Mouse (Mus musculus): Measurements from ENCODE around the gene Aff4.
"Not testable (repeated sequence)": the region's sequence is repeated elsewhere in the genome, so short reads cannot be mapped to it uniquely, and the experiment has no call there.

Gene Aff4

GRCm38 (mm10) chr11:53336924-53337323, 13.7 kb upstream of the Aff4 start:
- intact Hi-C loops (cut with DNase I), result no loop called here

GRCm38 (mm10) chr11:53337684-53338083, 12.9 kb upstream of the Aff4 start:
- intact Hi-C loops (cut with DNase I), result no loop called here

GRCm38 (mm10) chr11:53341019-53341418, 9.6 kb upstream of the Aff4 start:
- intact Hi-C loops (cut with DNase I), result not testable (repeated sequence)

- intact Hi-C loops (cut with DNase I), result no loop called here
Observed at GRCm38 (mm10) chr11:53342711-53343110, 7.9 kb upstream of the Aff4 start.

- intact Hi-C loops (cut with DNase I), result no loop called here
Observed at GRCm38 (mm10) chr11:53345328-53345727, 5.3 kb upstream of the Aff4 start.

GRCm38 (mm10) chr11:53345738-53346137, 4.9 kb upstream of the Aff4 start:
- intact Hi-C loops (cut with DNase I), result no loop called here

- intact Hi-C loops (cut with DNase I), result loop anchor here (5.0 kb wide), 1 partner anchor 54 kb away; no protein-coding TSS in a partner anchor
Observed at GRCm38 (mm10) chr11:53351224-53351942, 750 bp downstream of the Aff4 start.

GRCm38 (mm10) chr11:53351943-53352590, 1.4 kb downstream of the Aff4 start:
- intact Hi-C loops (cut with DNase I), result loop anchor here (5.0 kb wide), 1 partner anchor 55 kb away; no protein-coding TSS in a partner anchor

GRCm38 (mm10) chr11:53358504-53359155, 8.0 kb downstream of the Aff4 start:
- intact Hi-C loops (cut with DNase I), result no loop called here

- intact Hi-C loops (cut with DNase I), result loop anchor here (5.0 kb wide), 1 partner anchor 70 kb away; no protein-coding TSS in a partner anchor
Observed at GRCm38 (mm10) chr11:53367032-53367431, 16.4 kb downstream of the Aff4 start.

GRCm38 (mm10) chr11:53378918-53379317, 28.3 kb downstream of the Aff4 start:
- intact Hi-C loops (cut with DNase I), result no loop called here

GRCm38 (mm10) chr11:53383758-53384428, 33.3 kb downstream of the Aff4 start:
- intact Hi-C loops (cut with DNase I), result no loop called here

GRCm38 (mm10) chr11:53393856-53394255, 43.2 kb downstream of the Aff4 start:
- intact Hi-C loops (cut with DNase I), result no loop called here

- intact Hi-C loops (cut with DNase I), result no loop called here
Observed at GRCm38 (mm10) chr11:53403638-53404037, 53.0 kb downstream of the Aff4 start.

- intact Hi-C loops (cut with DNase I), result loop anchor here (10.0 kb wide), 1 partner anchor 53 kb away; no protein-coding TSS in a partner anchor
Observed at GRCm38 (mm10) chr11:53411738-53412137, 61.1 kb downstream of the Aff4 start.

GRCm38 (mm10) chr11:53413871-53414270, 63.2 kb downstream of the Aff4 start:
- intact Hi-C loops (cut with DNase I), result loop anchor here (10.0 kb wide), 1 partner anchor 51 kb away; no protein-coding TSS in a partner anchor

- intact Hi-C loops (cut with DNase I), result loop anchor here (10.0 kb wide), 1 partner anchor 47 kb away; no protein-coding TSS in a partner anchor
Observed at GRCm38 (mm10) chr11:53418048-53418447, 67.4 kb downstream of the Aff4 start.

- intact Hi-C loops (cut with DNase I), result no loop called here
Observed at GRCm38 (mm10) chr11:53423036-53423435, 72.4 kb downstream of the Aff4 start, which contains the start of gene Leap2. Gene Leap2 (minus strand): TSS chr11:53423170.

GRCm38 (mm10) chr11:53424826-53425225, 74.2 kb downstream of the Aff4 start:
- intact Hi-C loops (cut with DNase I), result no loop called here

- intact Hi-C loops (cut with DNase I), result no loop called here
Observed at GRCm38 (mm10) chr11:53425251-53425650, 74.6 kb downstream of the Aff4 start.

- intact Hi-C loops (cut with DNase I), result no loop called here
Observed at GRCm38 (mm10) chr11:53425711-53426255, 75.2 kb downstream of the Aff4 start.
